Mouse (Mus musculus) intestine, postnatal 0 days (tissue): ENCODE data around the gene Serpinf1. TPM values are rescaled to one million over a fixed set of nuclear protein-coding genes. Genes with fewer than 3 reads are reported as not detected.
"Not testable (repeated sequence)": the region's sequence is repeated elsewhere in the genome, so short reads cannot be mapped to it uniquely, and the experiment has no call there.

Experiments
- ATAC-seq: fragments of 200-750 bp; cut with Nextera tagmentation; 2 replicates; pipeline ENCODE4 v1.8.0; 2017; ENCODE audit warnings: mild to moderate bottlenecking, moderate TSS enrichment, moderate library complexity
- H3K27ac ChIP-seq: fragments of 300-500 bp; sonication (generic); 2 replicates; pipeline ENCODE4 v1.5.1; 2014; ENCODE audit warnings: mild to moderate bottlenecking, low read depth, low read length, moderate library complexity
- H3K27me3 ChIP-seq: fragments of 300-500 bp; sonication (generic); replicated peaks from 2 replicates; pipeline ENCODE4 v1.6.1; 2014; ENCODE audit warnings: low read length, mixed read lengths; ENCODE audit not compliant: control insufficient read depth, insufficient read depth
- H3K36me3 ChIP-seq: fragments of 300-500 bp; sonication (generic); 2 replicates; pipeline ENCODE4 v1.6.1; 2014; ENCODE audit warnings: mild to moderate bottlenecking, moderate library complexity; ENCODE audit not compliant: control insufficient read depth, insufficient read depth
- H3K4me1 ChIP-seq: fragments of 300-500 bp; sonication (generic); replicated peaks from 2 replicates; pipeline ENCODE4 v1.6.1; 2014; ENCODE audit warnings: antibody characterized with exemption, low read length, mixed read lengths; ENCODE audit not compliant: control insufficient read depth, insufficient read depth
- H3K4me2 ChIP-seq: fragments of 300-500 bp; sonication (generic); replicated peaks from 2 replicates; pipeline ENCODE4 v1.6.1; 2014; ENCODE audit warnings: low read depth, mild to moderate bottlenecking, moderate library complexity
- H3K4me3 ChIP-seq: fragments of 300-500 bp; sonication (generic); 2 replicates; pipeline ENCODE4 v1.5.1; 2014; ENCODE audit warnings: low read depth, low read length
- H3K9ac ChIP-seq: fragments of 300-500 bp; sonication (generic); 2 replicates; pipeline ENCODE4 v1.6.1; 2014; ENCODE audit warnings: mild to moderate bottlenecking, low read depth, low read length
- H3K9me3 ChIP-seq: fragments of 300-500 bp; sonication (generic); 2 replicates; pipeline ENCODE4 v1.6.1; 2016; ENCODE audit warnings: mixed run types; ENCODE audit not compliant: control insufficient read depth
- CTCF ChIP-seq: sonication (generic); IDR thresholded peaks from 2 replicates; pipeline ENCODE4 v1.5.1; 2016; ENCODE audit warnings: low read depth, mild to moderate bottlenecking, control low read depth, antibody characterized with exemption, moderate library complexity
- WGBS: fragments of 180-500 bp; shearing (Covaris S2); extraction: QIAGEN DNeasy Blood & Tissue Kit; methylation state at CpG from one replicate; pipeline ENCODE4 v1.1.7; 2014; 5-methylcytosine and 5-hydroxymethylcytosine counted together
- microRNA counts: library from miRNA; unstranded; fragments of <30 nt; microRNA quantifications from one replicate; lab custom pipeline; 2016
- microRNA-seq: library from miRNA; unstranded; fragments of <30 nt; microRNA quantifications from one replicate; pipeline ENCODE4, GENCODE M21; 2016
- polyA plus RNA-seq: library from polyadenylated mRNA; unstranded; fragments of >200 nt; fragmentation: Nextera tagmentation; extraction: Ambion mirVana; gene quantifications from 2 replicates; pipeline ENCODE4 v1.2.1, GENCODE M21; 2015

The Serpinf1 gene
- polyA plus RNA-seq, 1 experiment from 2014 or later: 20.7 TPM

DNA sequence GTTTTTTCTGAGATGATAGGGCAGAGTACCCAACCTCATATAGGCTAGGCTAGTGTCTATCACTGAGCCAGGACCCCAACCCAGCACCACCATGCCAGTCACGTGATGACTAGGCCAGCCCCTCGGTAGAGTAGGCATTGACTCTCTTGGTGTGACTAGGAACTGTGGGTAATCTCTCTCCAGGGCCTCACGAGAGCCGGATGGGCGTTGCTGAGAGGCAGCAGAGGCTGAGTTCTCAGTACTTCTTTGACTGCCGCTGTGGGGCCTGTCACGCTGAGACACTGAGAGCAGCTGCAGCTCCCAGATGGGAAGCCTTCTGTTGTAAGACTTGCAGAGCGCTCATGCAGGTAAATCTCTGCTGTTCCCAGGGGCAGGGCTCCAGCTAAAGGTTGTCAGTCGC lies 22.4 kb downstream of the Serpinf1 start:
- ATAC-seq: no peak
- TF ChIP-seq CTCF: no peak
- Histone ChIP-seq H3K4me3 (no peak overlapping the region), H3K27ac (no peak overlapping the region), H3K9me3 (no peaks in the 10 kb centered on the region), H3K27me3 (no peaks in the 10 kb centered on the region), H3K36me3 (no peaks in the 10 kb centered on the region), H3K4me2 (no peak overlapping the region), H3K4me1 (0 out of 2 replicates have a peak, but pooled peaks cover 3% of the 10 kb centered on the region), H3K9ac (no peak overlapping the region)
- 80% methylated on average over 9 of the region's 9 CpGs for WGBS

DNA sequence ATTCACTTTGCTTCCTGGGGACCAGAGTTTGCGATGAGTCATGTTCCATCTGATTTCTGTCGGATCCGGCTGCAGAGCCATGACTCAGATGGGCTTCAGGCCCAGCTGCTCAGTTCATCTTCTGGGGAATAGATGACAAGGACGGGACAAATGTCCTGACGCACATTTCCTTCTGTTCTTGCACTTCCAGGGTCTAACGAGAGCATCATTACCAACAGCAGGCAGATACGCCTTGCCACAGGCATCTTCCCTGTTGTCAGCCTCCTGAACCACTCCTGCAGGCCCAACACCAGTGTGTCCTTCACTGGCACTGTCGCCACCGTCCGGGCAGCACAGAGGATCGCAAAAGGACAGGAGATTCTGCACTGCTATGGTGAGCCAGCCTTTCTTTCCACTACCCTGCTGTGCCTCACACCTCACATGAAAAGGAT lies 23.1 kb downstream of the Serpinf1 start:
- no peak overlapping the region for H3K4me3 ChIP-seq
- H3K9me3 ChIP-seq: no peaks in the 10 kb centered on the region
- no peaks in the 10 kb centered on the region for H3K36me3 ChIP-seq
- no peak overlapping the region for H3K4me2 ChIP-seq
- H3K27me3 ChIP-seq: no peaks in the 10 kb centered on the region
- no peak for TF ChIP-seq CTCF
- H3K27ac ChIP-seq: no peak overlapping the region
- no peak for ATAC-seq
- WGBS: 84% methylated on average over 11 of the region's 11 CpGs
- no peak overlapping the region for H3K9ac ChIP-seq
- H3K4me1 ChIP-seq: 0 out of 2 replicates have a peak, but pooled peaks cover 3% of the 10 kb centered on the region

DNA sequence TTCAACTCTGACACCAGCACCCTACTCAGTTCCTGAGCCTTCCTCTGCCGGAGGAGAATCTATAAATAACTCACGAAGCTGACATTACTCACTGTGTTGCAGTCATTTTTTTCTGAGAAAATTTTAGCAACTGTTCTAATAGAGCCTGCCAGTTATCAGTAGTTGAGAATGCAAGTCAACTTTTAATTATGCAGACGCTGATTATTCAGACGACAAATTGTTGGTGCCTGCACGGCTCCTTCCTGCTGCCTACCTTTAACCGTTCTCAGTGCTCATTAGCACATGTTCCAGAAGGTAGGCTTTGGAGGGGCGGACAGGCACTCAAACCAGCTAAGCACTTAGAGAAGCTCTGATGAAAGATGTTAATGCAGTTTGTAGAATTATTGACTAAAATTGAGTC lies 25.0 kb downstream of the Serpinf1 start:
- WGBS: 79% methylated on average over 7 of the region's 7 CpGs
- ATAC-seq: no peak
- no peak for TF ChIP-seq CTCF
- Histone ChIP-seq H3K4me3 (no peak overlapping the region), H3K4me2 (no peak overlapping the region), H3K27ac (no peak overlapping the region), H3K9me3 (no peaks in the 10 kb centered on the region), H3K36me3 (no peaks in the 10 kb centered on the region), H3K9ac (no peak overlapping the region), H3K4me1 (no peaks in the 10 kb centered on the region), H3K27me3 (no peaks in the 10 kb centered on the region)

DNA sequence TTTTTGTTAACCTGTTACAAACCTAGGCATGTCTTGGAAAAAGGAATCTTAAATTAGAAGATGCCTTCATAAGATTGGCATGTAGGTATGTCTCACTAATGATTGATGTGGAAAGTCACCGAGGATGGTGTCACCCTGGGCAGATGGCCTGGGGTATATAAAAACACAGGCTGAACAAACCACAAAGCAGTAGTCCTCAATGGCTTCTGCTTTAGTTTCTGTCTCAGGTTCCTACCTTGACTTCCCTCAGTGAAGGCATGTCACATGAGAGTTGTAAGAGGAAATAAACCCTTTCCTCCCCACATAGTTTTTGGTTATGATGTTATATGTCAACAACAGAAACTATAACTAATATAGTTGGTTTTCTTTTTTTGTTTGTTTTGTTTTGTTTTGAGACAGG lies 26.9 kb downstream of the Serpinf1 start:
- no peaks in the 10 kb centered on the region for H3K36me3 ChIP-seq
- no peaks in the 10 kb centered on the region for H3K9me3 ChIP-seq
- H3K27ac ChIP-seq: no peak overlapping the region
- no peaks in the 10 kb centered on the region for H3K4me1 ChIP-seq
- no peak overlapping the region for H3K4me3 ChIP-seq
- no peak for ATAC-seq
- H3K9ac ChIP-seq: no peak overlapping the region
- WGBS: 83% methylated on average over 1 of the region's 1 CpGs
- TF ChIP-seq CTCF: no peak
- H3K4me2 ChIP-seq: no peak overlapping the region
- no peaks in the 10 kb centered on the region for H3K27me3 ChIP-seq

DNA sequence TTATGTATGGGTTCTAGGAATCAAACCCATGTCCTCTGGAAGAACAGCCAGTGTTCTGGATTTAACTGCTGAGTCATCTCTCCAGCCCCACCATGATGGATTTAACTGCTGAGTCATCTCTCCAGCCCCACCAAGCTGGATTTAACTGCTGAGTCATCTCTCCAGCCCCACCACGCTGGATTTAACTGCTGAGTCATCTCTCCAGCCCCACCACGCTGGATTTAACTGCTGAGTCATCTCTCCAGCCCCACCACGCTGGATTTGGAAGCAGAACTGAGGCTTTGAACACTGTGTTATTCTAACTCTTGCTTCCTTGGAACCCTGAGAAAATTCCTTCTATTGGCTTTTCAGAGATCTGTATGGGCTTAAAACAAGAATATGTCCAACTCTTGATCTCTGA lies 39.0 kb downstream of the Serpinf1 start:
- not testable (repeated sequence) for ATAC-seq, H3K9ac ChIP-seq, H3K27ac ChIP-seq, H3K36me3 ChIP-seq, H3K27me3 ChIP-seq, H3K4me1 ChIP-seq, H3K9me3 ChIP-seq, H3K4me2 ChIP-seq, H3K4me3 ChIP-seq
- 41% methylated on average over 3 of the region's 3 CpGs for WGBS

DNA sequence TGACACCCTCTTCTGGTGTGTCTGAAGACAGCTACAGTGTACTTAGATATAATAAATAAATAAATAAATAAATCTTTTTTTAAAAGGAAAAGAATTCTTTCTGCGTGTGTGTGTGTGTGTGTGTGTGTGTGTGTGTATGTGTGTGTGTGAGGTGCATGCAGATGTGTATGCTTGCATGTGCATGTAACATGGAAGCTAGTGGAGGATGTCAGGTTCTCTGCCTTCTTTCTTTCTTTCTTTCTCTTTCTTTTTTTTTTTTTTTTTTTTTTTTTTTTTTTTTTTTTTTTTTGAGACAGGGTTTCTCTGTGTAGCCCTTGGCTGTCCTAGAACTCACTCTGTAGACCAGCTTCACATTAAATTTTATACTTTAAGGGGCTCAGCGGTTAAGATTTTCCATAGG lies 43.7 kb downstream of the Serpinf1 start:
- H3K4me1 ChIP-seq, H3K9ac ChIP-seq, H3K27me3 ChIP-seq, H3K4me2 ChIP-seq, H3K4me3 ChIP-seq, ATAC-seq, H3K9me3 ChIP-seq, H3K27ac ChIP-seq, H3K36me3 ChIP-seq: not testable (repeated sequence)
- WGBS: 90% methylated on average over 2 of the region's 2 CpGs

DNA sequence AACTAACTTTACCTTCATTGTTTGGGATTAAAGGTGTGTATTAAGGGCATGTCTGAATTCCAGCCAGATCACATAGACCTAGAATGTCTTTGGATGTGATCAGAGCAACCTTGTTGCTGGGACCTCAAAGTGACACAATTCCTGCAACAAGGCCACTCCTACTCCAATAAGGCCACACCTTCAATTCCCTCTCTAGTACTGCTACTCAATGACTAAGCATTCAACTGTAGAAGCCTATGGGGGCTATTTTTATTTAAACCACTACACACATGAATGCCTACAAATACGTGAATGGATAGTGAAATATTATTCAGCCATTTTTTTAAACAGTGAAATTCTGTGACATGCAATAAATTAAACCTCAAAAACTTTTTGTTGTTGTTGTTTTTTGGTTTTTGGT lies 45.4 kb downstream of the Serpinf1 start:
- Histone ChIP-seq H3K4me2 (no peak overlapping the region), H3K27me3 (no peaks in the 10 kb centered on the region), H3K9ac (no peak overlapping the region), H3K4me3 (no peak overlapping the region), H3K9me3 (no peaks in the 10 kb centered on the region), H3K27ac (no peak overlapping the region), H3K36me3 (no peaks in the 10 kb centered on the region; the same call in 1 of the 2 replicates), H3K4me1 (no peaks in the 10 kb centered on the region)
- 90% methylated on average over 1 of the region's 1 CpGs for WGBS
- no peak for ATAC-seq
- TF ChIP-seq CTCF: no peak

MicroRNAs within 50 kb of the gene (microRNA counts, 519-probe panel; counts per million panel counts)
- microRNA mmu-miR-22 (lab: Ali Mortazavi, UCI): 6,102 counts per million, percentile 97 among the panel's probes with 10 or more counts

Small RNAs within 50 kb of the gene (microRNA-seq; reads per million reads assigned to microRNA genes)
- 25,853 reads per million, percentile 97 among the genes with 10 or more reads in this experiment for gene Mir22

Other genes starting within 250 kb of the Serpinf1 start
- 21.6 and 22.4 TPM in 2 replicates for gene Ovca2, start 243.9 kb downstream of the Serpinf1 start, polyA plus RNA-seq
- gene Dph1, start 231.5 kb downstream of the Serpinf1 start, polyA plus RNA-seq: 11.3 and 12.3 TPM in 2 replicates
- gene Rtn4rl1, start 228.9 kb downstream of the Serpinf1 start, polyA plus RNA-seq: 1.5 and 1.8 TPM in 2 replicates
- 32.1 and 34.4 TPM in 2 replicates for gene Rpa1, start 74.4 kb downstream of the Serpinf1 start, polyA plus RNA-seq
- gene Smyd4, start 74.3 kb downstream of the Serpinf1 start, polyA plus RNA-seq: 3.1 and 3.4 TPM in 2 replicates
- 2.7 and 4.0 TPM in 2 replicates for gene Serpinf2, start 16.9 kb upstream of the Serpinf1 start, polyA plus RNA-seq
- 8.8 and 9.9 TPM in 2 replicates for gene Wdr81, start 32.0 kb upstream of the Serpinf1 start, polyA plus RNA-seq
- gene Tlcd2, start 39.0 kb upstream of the Serpinf1 start, polyA plus RNA-seq: 52.7 and 53.9 TPM in 2 replicates
- 15.4 and 15.5 TPM in 2 replicates for gene Prpf8, start 64.1 kb upstream of the Serpinf1 start, polyA plus RNA-seq
- gene Rilp, start 87.4 kb upstream of the Serpinf1 start, polyA plus RNA-seq: 6.8 and 6.9 TPM in 2 replicates
- gene Scarf1, start 90.8 kb upstream of the Serpinf1 start, polyA plus RNA-seq: 2.8 and 3.2 TPM in 2 replicates
- gene Slc43a2, start 109.0 kb upstream of the Serpinf1 start, polyA plus RNA-seq: 46.4 and 59.5 TPM in 2 replicates
- gene Pitpna, start 165.4 kb upstream of the Serpinf1 start, polyA plus RNA-seq: 160 and 161 TPM in 2 replicates
- 20.6 and 23.8 TPM in 2 replicates for gene Inpp5k, start 208.3 kb upstream of the Serpinf1 start, polyA plus RNA-seq
- 27.7 and 28.3 TPM in 2 replicates for gene Myo1c, start 227.8 kb upstream of the Serpinf1 start, polyA plus RNA-seq